Mouse (Mus musculus) liver, postnatal 0 days (tissue): ENCODE measurements around the gene Mocs1.

Experiments
- CTCF ChIP-seq: sonication (generic); IDR thresholded peaks from 2 replicates; pipeline ENCODE4 v1.5.1; 2016; ENCODE audit warnings: antibody characterized with exemption, low read depth
- EP300 ChIP-seq: IDR thresholded peaks from 2 replicates; pipeline ENCODE4 v1.6.1; 2016; ENCODE audit warnings: antibody characterized with exemption, low read depth, mild to moderate bottlenecking

DNA sequence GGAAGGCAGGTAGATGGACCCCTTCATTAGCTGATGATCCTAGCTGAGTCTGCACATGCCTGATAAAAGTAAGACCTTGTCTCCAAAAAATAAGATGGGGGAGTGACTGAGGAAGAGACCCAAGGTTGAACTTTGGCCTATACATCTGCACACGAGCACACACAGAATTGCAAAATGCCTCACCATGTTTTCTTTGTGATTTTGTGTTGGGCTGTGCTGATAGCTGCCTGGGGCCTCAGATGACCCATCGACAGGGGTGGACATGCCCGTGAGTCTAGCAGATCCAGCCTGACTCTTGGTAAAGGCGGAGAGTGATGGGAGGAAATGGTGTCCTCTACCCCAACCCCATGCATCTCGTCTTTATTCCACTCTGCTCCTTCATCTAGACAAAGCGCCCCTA lies 6.1 kb downstream of the Mocs1 start:
- TF ChIP-seq CTCF: no peak
- no peak for TF ChIP-seq EP300
